ENCODE assay signal across 8 mouse cellular contexts in the genomic region with DNA sequence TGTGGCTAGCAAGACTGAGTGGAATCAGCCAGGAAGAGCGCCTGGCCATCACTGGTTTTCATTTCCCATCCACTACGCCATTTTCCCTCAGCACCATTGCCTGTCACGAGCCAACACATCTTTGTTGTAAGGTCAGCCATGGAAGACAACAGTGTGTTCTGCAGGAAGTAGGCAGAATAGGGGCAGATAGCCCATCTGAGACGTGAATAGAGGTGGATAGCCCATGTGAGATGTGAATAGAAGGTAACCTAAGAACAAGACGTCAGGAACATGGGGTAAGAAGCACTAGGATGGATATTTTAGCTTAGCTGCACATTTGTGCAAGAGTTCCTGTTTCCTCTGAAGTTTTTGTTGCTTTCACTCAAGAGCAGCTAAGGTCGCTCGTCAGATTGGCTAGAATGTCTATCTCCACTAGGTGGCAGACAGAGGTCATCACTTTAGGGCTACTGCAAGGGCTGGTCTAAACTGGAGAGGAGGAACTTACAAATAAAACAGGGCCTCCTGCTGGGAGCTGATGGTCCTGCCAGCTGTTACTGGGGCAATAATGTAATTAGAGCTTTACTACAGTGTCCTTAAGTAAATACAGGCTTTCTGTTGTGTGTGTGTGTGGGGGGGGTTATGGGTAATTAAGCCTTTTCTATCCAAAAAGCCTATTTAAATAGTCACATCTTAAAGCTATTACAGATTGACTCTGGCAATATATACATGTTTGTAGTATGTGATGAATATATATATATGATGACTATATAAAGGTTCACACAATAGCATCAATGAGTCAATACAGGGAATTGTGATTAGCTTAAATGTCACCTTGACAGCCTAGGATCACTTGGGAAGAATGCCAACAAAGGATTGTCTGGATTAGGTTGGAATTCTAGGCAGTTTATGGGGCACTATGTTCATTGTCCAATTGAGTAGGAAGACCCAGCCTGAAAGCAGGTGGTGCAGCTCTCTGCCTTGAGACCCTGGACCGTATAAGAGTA. TPM values are rescaled to one million over a fixed set of nuclear protein-coding genes. Genes with fewer than 3 reads are reported as not detected.
DNase-seq lines count a peak whose midpoint lies in the region; ATAC-seq lines count a peak whose summit lies in the region.

No protein-coding gene starts in this region.

- WGBS in kidney, embryonic 15.5 days, result 33% methylated on average over 8 of the region's 8 CpGs
- 36% methylated on average over 8 of the region's 8 CpGs for WGBS in stomach, embryonic 15.5 days

- H3K9me3 ChIP-seq in kidney, embryonic 15.5 days (replicated peaks), result no peaks in the 10 kb centered on the region
- no peaks in the 10 kb centered on the region for H3K9me3 ChIP-seq in stomach, embryonic 15.5 days

- DNase-seq in 3T3-L1 (ENCODE audit: low read depth, low spot score) (peak; percentile 89), liver (peak; percentile 54)
- peak; percentile 32 to 39 for DNase-seq in adrenal gland, adult 18-20 months (ENCODE audit: low spot score in 2 of 2)
- peak; percentile 80 for DNase-seq in embryo, embryonic 9.5 days (ENCODE audit: extremely low spot score)
- peak; percentile 76 for DNase-seq in heart, adult 8-10 months (ENCODE audit: low spot score)
- DNase-seq in monocyte, adult 2 months (ENCODE audit: low read depth in 1 of 2, low spot score in 2 of 2), result peak; percentile 49 to 51

- H3K4me1 ChIP-seq in kidney, embryonic 15.5 days, result no peaks in the 10 kb centered on the region
- no peaks in the 10 kb centered on the region for H3K4me1 ChIP-seq in stomach, embryonic 15.5 days

- peak; percentile 93 for ATAC-seq in kidney, embryonic 15.5 days (replicated peaks; ENCODE audit: low FRiP score)
- peak; percentile 70 for ATAC-seq in stomach, embryonic 15.5 days (ENCODE audit: insufficient read depth, low FRiP score, low read depth)

- H3K27me3 ChIP-seq in kidney, embryonic 15.5 days, result peaks cover 4% of the 10 kb centered on the region; the same call in 1 of the 2 replicates
- no peaks in the 10 kb centered on the region for H3K27me3 ChIP-seq in stomach, embryonic 15.5 days (replicated peaks)

- H3K4me3 ChIP-seq in kidney, embryonic 15.5 days (replicated peaks), result no peak overlapping the region
- H3K4me3 ChIP-seq in stomach, embryonic 15.5 days (replicated peaks), result no peak overlapping the region

- H3K4me2 ChIP-seq in kidney, embryonic 15.5 days, result no peak overlapping the region
- H3K4me2 ChIP-seq in stomach, embryonic 15.5 days, result no peak overlapping the region

- no peak overlapping the region for H3K27ac ChIP-seq in kidney, embryonic 15.5 days
- H3K27ac ChIP-seq in stomach, embryonic 15.5 days, result no peak overlapping the region

- no peaks in the 10 kb centered on the region for H3K36me3 ChIP-seq in kidney, embryonic 15.5 days
- no peaks in the 10 kb centered on the region for H3K36me3 ChIP-seq in stomach, embryonic 15.5 days

- H3K9ac ChIP-seq in kidney, embryonic 15.5 days, result no peak overlapping the region
- H3K9ac ChIP-seq in stomach, embryonic 15.5 days, result no peak overlapping the region

RNA-seq across cellular contexts. Expression of gene Itih5, which starts 10.6 kb away (rescaled TPM):
- 10 to 100 TPM; 29.6 to 55.8 TPM for total RNA-seq in adrenal gland, adult 18-20 months (2021)
- total RNA-seq in heart, adult 8-10 months (2022), result 1 to 10 TPM; 2.7 to 5.7 (median 4.1) TPM
- polyA plus RNA-seq in kidney, embryonic 15.5 days (2015; fragmentation: Nextera tagmentation; extraction: Ambion mirVana), result 5.8 and 6.9 TPM in 2 replicates
- 17.1 and 19.4 TPM in 2 replicates for polyA plus RNA-seq in stomach, embryonic 15.5 days (2015; fragmentation: Nextera tagmentation; extraction: Ambion mirVana)

RNA-seq across cellular contexts. Expression of gene Itih2, which starts 11.6 kb away (rescaled TPM):
- 1 to 10 TPM; 7.5 to 8.9 TPM for total RNA-seq in adrenal gland, adult 18-20 months (2021)
- total RNA-seq in heart, adult 8-10 months (2022), result under 1 TPM; 0.28 to 0.49 (median 0.38) TPM
- 2.3 and 4.4 TPM in 2 replicates for polyA plus RNA-seq in kidney, embryonic 15.5 days (2015; fragmentation: Nextera tagmentation; extraction: Ambion mirVana)
- 12.7 and 22.9 TPM in 2 replicates for polyA plus RNA-seq in stomach, embryonic 15.5 days (2015; fragmentation: Nextera tagmentation; extraction: Ambion mirVana)

Comparison
In these comparisons a context has a peak if more than half of its experiments do, and no peak if none do; other contexts are left out.
1. DNase-seq: peak in every context shown above with its lines; median percentile 89 in 3T3-L1; 80 in embryo, embryonic 9.5 days; 76 in heart, adult 8-10 months; 54 in liver; 50 in monocyte, adult 2 months; 36 in adrenal gland, adult 18-20 months.
2. RNA of gene Itih5, which starts 10.6 kb away (total RNA-seq): 29.6 to 55.8 TPM in adrenal gland, adult 18-20 months; 2.7 to 5.7 TPM in heart, adult 8-10 months; every median in the first group is over 4 times any median in the second.
3. RNA of gene Itih2, which starts 11.6 kb away (total RNA-seq): 7.5 to 8.9 TPM in adrenal gland, adult 18-20 months; 0.28 to 0.49 TPM in heart, adult 8-10 months; every median in the first group is over 4 times any median in the second.